Mouse (Mus musculus) MN1 (cell line): ENCODE measurements around the gene Htra1.

Experiments used
- DNase-seq: peaks from one replicate; pipeline ENCODE4 v3.0.0-alpha.2; 2016; ENCODE audit warnings: low spot score

Gene Htra1

DNA sequence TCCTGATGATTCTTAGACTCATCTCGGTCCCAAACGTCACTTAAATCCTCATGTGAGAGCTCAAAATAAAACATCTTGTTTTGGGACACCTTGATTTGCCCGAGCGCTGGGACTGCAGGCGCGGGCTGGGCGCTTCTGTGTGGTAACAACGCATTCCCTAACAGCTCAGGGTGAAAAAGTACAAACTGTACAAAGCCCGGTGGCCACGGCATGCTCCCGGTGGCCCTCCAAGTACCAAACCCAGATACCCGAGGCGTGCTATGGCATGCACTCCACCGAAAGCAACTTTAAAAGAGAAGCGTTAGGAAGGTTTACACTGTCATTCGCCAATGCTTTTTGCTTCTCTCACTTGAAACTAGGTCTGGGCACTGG is 504 bp upstream of the Htra1 start:
- no peak for DNase-seq

DNA sequence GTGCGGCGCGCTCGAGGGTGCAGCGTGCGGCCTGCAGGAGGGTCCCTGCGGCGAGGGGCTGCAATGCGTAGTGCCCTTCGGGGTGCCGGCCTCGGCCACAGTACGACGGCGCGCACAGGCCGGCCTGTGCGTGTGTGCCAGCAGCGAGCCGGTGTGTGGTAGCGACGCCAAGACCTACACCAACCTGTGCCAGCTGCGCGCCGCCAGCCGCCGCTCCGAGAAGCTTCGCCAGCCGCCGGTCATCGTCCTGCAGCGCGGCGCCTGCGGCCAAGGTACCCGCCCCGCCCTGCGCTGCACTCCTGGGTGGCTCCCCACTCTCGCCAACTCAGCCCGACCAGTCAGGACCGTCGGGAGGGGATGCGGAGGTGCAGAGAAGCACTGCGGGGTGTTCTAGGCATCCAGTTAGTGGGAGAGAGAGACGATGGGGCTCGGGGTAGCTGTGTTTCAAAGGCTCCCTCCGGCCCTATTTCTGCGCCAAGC is 601 bp downstream of the Htra1 start:
- DNase-seq = no peak

DNA sequence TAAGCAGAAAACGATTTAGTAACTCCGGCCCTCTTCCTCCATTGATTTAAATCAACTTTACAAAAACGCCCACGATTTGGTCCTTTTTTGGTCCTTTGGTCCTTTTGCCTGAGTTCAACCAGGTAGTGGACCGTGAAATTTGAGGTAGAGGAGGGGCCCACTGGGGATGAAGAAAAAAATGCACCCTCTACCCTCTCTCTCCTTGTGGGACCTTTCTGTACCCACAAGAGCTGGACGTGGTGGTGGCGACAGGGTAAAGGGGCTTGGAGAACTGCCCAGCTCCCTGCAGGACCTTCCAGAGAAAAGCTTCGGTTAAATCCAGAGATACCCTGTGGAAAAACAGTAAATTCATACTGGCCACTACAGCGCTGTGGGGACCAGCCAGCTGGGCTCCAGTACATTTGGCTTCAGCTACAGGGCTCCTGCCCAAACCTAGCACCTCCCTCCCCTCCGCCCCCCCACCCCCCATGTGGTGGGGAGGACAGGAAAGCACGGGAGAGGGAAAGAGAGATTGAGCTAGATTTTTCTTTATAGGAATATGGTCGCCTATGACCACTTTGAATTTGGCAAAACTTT is 1.4 kb downstream of the Htra1 start:
- no peak for DNase-seq

DNA sequence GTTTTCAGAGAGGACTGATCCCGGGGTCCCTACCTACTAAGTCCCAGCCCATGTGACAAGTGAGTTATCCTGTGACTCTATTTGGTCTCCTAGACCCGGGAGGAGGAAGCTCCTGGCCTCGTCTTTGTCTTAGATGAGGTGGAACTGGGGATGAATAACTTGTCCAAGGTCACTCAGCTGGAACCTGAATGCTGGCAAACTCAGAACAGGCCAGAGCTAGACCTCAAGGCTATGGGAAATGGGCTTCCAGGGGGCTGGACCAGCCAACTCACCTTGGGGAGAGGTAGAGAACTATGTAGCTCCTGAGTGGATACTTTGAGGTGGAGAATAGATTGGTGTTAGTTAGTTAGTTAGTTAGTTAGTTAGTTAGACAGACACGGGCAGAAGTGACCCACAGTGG is 2.1 kb downstream of the Htra1 start:
- DNase-seq = no peak

DNA sequence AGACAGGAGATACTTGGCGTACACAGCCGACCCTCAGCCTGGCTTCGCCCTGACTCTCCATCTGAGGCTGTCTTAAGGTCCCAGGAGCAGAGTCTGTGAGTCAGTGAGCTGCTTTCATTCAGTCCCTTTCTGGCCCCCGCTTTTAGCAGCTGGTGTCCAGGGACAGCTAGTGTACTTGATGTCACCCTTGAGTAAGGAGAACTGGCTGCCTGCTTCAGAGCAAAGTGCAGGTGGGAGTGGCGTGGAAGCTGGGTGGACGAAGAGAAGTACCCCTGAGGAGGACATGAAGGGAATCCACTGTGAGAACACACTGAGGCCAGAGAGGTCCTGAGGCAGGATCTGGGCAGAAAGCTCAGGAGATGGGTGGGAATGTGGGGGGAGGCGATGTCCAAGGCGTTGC is 3.0 kb downstream of the Htra1 start:
- no peak for DNase-seq

DNA sequence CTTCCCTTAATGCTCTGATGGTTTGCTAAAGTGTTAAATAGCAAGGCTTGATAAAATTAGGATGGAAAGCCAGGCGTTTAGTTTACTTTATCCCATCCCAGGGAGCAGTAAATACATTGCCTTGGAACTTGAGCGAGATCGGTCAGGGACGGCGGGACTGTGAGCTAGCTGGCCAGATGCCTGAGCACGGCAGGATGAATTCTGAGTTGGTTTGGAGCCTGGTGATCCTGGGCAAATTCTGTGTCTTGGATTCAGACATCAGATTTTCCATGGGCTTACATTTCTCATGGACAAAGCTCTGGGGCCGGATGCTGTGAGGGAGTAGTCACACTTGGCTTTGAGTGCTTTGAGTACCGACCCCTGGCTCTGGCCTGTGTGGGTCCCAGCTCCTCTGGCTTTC is 4.8 kb downstream of the Htra1 start:
- DNase-seq = no peak

DNA sequence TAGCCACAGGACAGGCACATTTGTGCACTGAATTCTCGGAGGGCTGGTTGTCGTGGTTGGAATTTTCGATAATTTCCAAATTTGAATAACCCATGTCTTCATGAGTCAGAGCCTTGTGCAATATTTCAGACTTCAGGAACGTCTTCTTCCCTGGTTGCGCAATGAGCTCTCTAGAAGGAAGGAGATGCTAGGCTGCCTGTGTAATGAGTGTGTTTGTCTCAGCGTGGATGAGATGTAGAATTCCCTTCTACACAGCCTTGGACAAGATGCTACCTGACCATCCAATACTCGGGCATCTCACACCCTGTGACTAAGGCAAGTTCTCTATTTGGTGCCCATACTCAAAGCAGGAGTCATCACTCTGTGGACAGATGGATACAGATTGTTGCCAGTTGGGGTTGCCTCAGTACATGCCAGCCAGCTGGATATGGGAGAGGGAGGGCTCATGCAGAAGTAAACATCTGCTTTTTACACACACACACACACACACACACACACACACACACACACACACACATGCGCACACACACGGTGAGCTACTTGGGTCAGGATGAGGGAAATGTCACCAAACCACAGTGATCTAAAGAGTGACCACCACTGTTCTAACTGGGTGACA is 7.5 kb downstream of the Htra1 start:
- DNase-seq = no peak

DNA sequence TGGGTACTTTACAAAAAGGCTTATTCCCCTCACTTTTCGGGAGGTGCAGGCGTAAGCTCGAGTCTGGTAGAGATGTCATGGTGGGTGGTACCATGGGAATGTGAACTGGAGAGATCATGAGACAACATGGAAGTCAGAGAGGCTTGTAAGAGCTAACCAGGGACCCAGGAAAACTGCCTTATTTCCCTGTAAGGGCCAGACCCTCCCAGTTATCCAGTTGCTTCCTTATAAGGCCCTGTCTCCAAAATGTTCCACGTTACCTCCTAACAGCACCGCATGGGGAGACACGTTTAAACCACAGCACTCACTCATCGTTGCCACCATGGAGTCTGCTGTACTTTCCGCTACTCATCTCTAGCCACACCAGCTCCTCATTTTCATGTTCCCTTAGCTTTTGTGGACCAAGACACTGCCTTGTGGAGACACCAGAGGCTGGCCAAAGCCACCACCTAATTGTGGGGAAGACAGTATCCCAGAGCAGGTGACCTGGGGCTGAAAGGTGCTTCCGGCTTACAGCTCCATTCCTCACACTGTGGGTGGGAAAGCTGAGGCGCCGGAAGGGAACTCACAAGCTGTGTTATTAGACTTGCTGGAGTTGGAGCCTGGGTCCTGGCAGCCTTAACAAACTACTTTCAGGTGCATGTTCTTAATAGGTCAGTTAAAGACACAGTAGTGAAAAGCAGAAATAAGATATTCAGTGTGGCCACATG is 9.0 kb downstream of the Htra1 start:
- DNase-seq = no peak

DNA sequence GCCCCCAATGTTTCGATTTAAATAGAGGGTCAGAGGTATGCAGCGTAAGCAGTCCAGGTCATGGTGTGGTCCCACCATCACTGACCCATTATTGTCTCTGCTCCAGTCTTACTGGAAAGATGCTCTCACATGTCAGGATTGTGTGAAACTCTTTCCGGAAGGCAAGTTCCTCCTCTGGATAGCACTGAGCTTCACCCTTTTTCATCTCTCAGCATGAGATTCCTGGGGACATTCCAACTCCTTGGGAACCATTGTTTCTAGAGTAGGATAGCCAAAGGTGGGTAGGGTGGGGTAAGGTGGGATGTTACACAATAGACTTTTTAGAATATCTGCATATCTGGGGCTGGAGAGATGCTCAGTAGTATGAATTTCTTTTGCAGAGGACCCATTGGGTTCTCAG is 9.8 kb downstream of the Htra1 start:
- DNase-seq = no peak

DNA sequence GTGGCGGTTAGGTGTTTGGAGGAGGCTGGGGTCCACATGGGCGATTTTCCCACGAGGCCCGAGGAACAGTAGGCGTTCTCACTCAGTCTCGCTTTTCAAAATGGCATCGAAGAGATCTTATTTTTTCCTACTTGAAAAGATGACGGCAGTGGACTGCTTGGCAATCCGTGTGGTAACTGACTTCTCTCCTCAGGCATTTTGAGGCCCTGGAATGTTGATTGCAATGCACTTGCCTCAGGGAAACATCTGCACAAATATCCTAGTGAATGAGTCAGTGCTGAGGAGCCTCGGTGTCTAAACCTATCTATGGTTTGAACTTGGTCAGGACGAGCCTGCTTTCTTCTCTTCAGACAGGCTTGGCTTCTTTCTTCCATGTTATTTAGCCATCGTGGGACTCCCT is 10.4 kb downstream of the Htra1 start:
- no peak for DNase-seq

DNA sequence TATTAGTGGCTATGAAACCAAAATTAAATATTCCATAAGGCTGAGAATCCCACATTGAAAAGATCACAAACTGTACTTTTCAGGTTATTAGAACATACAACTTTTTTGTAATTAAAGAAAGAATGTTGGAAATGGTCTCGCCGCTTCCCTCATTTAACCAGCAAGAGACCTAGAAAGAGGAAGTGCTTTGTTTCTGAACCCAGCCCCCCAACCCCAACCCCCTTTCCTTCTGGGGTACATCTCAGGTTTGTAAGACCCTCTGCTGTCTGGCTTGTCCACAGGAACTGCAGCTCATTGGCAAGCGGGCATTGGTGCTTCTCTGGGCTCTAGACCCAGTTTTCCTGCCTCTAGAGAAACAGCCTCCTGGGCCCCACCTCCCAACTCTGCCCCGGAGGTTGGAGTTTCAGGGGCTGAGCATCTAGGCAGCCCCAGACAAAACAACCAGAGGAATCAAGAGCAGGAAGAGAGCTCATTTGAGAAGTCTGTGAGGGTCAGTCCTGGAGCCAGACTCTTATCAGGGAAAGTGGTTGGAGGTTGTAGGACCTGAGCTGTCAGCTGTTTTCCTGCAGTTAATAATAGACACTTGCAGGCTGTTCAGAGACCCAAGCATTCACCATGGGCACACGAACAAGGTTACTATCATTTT is 12.8 kb downstream of the Htra1 start:
- DNase-seq = no peak

DNA sequence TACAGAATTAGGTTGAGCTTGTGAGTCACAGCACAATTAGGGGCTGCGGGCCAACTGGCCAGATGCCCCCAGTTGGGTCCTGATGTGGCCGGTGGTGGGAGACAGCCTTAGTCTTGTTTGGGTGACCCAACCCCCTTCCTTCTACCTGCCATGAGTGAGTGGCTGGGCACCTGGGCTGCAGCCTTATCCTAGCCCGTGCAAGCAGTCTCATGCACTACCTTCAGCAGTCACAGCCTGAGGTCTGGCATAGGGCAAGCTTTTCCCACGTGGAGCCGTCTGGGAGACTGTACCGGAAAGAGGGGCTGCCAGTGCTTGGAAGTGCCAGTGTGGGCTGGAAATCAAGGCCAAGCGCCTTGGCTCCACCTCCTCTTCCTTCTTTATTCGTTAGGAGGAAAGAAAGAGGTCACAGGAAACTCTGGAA is 13.4 kb downstream of the Htra1 start:
- peak; percentile 50 for DNase-seq

DNA sequence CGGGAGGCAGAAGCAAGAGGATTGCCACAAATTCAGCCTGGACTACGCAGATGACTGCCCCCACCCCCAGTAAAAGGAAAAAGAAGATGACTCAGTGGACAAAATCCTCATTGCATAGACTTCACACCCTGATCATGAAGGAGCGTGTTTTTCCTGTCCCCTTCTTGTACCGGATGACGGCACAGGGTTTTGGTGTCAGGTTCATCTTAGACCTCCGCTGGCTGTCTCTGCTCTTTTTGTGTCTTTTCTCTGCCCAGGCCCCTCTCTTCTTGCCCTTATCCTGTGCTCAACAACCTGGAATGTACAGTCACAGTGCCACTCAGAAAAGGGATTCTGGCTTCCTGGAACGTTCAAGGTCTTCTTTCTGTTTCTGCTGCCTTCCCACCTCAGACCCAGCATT is 14.6 kb downstream of the Htra1 start:
- DNase-seq = no peak

DNA sequence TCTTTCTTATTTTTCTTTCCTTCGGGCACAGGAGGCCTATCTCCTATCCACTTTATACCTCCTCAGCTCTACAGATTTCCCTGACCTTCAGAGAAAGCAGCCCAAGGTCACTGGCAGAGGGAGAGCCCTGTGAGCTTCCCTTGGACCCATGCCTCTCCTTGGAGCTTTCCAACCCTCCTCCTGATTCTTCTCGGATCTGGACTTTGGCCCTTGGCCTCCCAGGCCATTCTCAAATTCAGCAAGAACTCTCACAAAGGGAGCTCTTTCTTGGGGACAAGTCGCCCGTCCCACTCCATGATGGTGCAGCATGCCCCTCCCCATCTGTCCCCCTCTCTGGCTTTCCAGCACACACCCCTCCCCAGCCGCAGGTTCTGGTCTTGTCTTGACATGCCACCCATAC is 15.1 kb downstream of the Htra1 start:
- no peak for DNase-seq

DNA sequence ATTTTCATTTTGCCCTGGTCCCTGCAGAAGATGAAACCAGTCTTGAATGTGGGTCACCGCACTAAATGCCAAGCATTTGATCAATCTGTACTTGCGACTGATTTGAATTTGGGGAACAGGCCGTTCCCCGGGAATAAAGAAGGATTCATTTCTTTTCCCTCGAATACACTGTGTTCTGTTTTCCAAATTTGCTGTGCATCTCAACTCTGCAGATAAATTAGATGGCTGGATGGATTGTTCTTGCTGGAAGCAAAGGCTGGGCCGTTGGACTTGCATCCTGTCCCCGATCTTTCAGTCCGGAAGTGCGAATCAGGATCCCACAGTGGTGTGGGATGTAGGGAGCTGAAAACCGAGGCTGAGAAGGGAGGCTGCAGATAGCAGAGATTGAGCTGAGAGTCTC is 17.5 kb downstream of the Htra1 start:
- DNase-seq = no peak

DNA sequence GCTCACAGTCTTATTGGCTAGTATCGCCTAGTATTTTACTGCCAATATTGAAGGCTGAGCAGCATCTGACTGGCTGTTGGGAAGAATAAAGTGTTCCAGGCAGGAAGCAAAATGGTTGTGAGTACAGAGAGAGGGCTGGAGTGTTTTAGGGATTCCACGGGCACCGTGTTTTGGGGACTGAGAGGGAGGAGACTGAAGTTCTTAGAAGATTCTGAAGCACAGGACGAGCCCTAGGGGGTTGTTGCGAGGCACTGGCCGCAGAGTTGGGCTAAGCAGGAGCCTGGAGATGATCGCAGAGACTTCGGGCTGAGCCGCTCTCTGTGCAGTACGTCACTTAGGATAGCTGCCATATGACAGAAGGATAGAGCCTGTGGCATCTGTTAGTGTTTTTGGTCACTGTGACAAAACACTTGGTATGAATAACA is 18.3 kb downstream of the Htra1 start:
- no peak for DNase-seq

DNA sequence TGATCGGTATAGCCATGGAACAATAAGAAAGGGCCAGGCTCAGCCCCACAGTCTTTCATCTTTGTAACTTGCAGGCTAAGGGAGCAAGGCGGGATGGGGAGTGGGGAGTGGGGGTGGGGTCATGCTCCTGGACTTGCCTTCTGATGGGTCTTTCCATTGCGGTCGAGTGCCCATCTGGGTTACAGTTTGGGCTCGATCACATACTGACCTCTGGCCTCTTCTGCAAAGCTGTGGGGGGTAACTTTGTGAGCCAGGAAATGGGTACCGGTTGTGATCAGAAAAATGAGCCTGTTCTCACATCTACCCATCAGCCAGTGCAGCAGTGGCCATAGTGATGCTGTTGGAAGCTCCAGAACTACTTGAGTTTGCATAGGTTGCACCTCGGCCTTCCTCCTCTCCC is 22.6 kb downstream of the Htra1 start:
- DNase-seq = no peak

DNA sequence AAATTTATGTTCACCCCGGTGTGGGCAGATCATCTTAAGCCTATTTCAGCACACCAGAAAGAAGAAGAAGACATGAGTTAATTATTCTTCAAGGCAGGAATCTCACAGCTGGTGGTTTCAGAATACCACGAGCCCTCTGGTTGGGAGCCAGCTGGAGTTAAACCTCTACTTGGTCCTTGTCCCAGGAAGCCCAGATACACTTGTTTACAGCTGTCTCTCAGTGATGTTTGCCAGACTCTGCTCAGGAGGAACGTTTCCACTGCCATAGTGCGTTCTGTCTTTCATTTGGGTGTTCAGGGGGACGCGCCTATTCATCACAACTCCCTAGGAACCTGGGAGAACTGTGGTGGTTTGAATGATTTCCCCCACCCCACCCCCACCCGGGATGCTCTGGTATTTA is 24.0 kb downstream of the Htra1 start:
- peak; percentile 82 for DNase-seq

DNA sequence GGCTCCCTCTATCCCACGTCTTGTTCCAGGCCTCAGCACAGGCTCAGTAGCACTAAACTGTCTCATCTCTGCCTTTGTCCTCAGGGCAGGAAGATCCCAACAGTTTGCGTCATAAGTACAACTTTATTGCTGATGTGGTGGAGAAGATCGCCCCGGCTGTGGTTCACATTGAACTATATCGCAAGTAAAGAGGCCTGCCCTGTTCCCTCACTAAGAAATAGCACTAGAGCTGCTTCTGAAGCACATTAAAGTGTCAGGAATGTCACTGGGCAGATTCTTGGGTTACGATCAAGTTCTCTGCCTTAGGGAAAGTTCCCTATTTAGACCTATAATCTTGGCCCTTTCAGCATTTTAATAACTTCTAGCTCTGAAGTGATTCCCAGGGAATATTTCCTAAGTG is 25.5 kb downstream of the Htra1 start:
- no peak for DNase-seq

DNA sequence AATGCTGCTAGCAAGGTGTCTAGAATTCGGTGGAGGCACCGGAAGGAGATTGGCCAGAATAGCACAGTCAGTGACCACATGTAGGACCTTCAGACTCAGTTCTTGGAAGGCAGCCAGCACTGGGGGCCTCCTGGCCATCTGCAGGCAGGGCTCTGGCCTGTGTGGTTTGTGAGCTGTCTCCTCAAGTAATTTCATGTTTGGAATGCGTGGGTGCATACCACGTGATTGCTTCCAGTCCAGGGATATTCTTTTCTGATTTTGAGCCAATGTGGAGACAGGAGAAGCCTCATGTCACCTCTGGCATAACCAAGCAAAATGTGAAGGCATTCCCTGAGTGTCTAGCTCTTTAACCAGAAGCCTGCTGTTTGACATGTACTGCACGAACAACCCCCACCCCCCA is 28.8 kb downstream of the Htra1 start:
- DNase-seq = peak; percentile 87

DNA sequence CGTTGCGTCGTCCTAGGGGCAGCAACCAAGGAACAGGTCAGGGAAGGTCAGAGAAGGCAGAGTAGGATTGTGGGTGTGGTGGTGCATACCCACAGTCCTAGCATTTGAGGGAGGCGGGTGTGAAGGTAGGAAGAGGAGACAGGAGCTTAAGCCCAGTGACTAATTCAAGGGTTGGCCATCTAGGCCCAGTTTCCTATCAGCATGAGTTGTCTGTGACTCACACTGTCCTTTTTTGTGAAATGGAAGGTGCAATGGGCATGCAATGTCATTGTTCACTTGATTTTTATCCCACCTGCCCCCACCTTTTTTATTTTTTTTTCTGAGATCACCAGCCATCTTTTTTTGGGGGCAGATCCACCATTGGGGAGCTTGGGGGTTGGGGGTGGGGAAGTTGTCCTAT is 29.5 kb downstream of the Htra1 start:
- DNase-seq = peak; percentile 29

DNA sequence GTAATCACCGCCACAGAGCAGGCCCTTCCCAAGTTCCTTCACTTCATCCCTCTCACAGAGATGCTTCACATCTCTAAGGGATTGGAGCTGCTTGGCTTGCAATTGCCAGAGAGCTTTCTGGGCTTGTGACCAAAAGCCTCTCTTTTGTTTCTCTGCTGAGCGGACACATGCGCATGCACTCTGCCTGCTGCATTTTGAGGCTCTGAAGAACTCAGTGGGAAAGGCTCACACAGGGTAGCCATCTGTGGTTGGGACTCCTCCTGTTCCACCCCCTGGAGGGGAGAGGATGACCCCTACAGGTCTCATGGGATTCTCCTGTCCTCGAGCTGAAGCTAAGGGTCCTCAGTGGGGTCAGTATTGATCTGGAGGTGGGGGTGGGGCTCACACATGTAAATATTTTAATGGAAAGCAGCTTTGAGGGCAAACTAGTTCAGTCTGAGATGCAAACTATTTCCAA is 30.0 kb downstream of the Htra1 start:
- peak; percentile 37 for DNase-seq

DNA sequence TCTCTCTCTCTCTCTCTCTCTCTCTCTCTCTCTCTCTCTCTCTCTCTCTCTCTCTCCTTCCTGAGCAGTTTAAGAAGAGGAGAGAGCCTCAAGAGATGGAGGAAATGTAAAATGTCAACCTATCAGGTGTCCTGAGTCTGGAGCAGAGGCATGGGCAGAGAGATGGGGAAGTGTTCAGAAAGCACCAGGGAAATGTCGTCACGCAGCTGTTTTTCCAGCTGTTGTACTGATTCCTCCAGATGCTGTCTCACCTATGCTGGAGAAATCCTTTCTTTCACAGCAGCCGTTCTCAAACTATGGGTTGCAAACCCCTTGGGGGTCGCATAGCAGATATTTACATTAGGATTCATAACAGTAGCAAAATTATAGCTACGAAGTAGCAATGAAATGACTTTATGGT is 30.5 kb downstream of the Htra1 start:
- DNase-seq = no peak
